Mouse (Mus musculus) limb, embryonic 11.5 days (tissue): Measurements from ENCODE around the gene Zmynd19. TPM values are rescaled to one million over a fixed set of nuclear protein-coding genes. Genes with fewer than 3 reads are reported as not detected.

ENCODE experiments used
- ATAC-seq: fragments of 200-750 bp; cut with Nextera tagmentation; 2 replicates; pipeline ENCODE4 v1.8.0; 2017; ENCODE audit warnings: low read depth; ENCODE audit not compliant: insufficient number of reproducible peaks, low FRiP score, low TSS enrichment
- DNase-seq: peaks from one replicate; pipeline ENCODE4 v3.0.0-alpha.2; 2015; ENCODE audit warnings: low spot score
- H3K27ac ChIP-seq: fragments of 300-500 bp; sonication (generic); replicated peaks from 2 replicates; pipeline ENCODE4 v1.5.1; 2014; ENCODE audit warnings: low read depth, mild to moderate bottlenecking, low read length
- H3K27me3 ChIP-seq: fragments of 300-500 bp; sonication (generic); 2 replicates; pipeline ENCODE4 v1.6.1; 2014; ENCODE audit warnings: mild to moderate bottlenecking, low read length, mixed read lengths; ENCODE audit not compliant: control insufficient read depth, insufficient read depth
- H3K36me3 ChIP-seq: fragments of 300-500 bp; sonication (generic); 2 replicates; pipeline ENCODE4 v1.6.1; 2014; ENCODE audit warnings: mild to moderate bottlenecking, low read length, moderate library complexity, mixed read lengths; ENCODE audit not compliant: control insufficient read depth, insufficient read depth
- H3K4me1 ChIP-seq: fragments of 300-500 bp; sonication (generic); 2 replicates; pipeline ENCODE4 v1.6.1; 2014; ENCODE audit warnings: low read length, mixed read lengths; ENCODE audit not compliant: control insufficient read depth, insufficient read depth
- H3K4me2 ChIP-seq: fragments of 300-500 bp; sonication (generic); 2 replicates; pipeline ENCODE4 v1.6.1; 2014; ENCODE audit warnings: low read depth, mild to moderate bottlenecking, moderate library complexity; ENCODE audit not compliant: severe bottlenecking
- H3K4me3 ChIP-seq: fragments of 300-500 bp; sonication (generic); 2 replicates; pipeline ENCODE4 v1.5.1; 2014; ENCODE audit warnings: low read depth, low read length
- H3K9ac ChIP-seq: fragments of 300-500 bp; sonication (generic); 2 replicates; pipeline ENCODE4 v1.6.1; 2014; ENCODE audit warnings: mild to moderate bottlenecking, low read length
- H3K9me3 ChIP-seq: fragments of 300-500 bp; sonication (generic); 2 replicates; pipeline ENCODE4 v1.6.1; 2016; ENCODE audit warnings: low read length; ENCODE audit not compliant: control insufficient read depth
- WGBS: fragments of 180-500 bp; shearing (Covaris S2); extraction: QIAGEN DNeasy Blood & Tissue Kit; methylation state at CpG from one replicate; pipeline ENCODE4 v1.1.7; 2014; 5-methylcytosine and 5-hydroxymethylcytosine counted together
- microRNA-seq: library from miRNA; unstranded; fragments of <30 nt; microRNA quantifications from one replicate; pipeline ENCODE4, GENCODE M21; 2016
- polyA plus RNA-seq: library from polyadenylated mRNA; unstranded; fragments of >200 nt; fragmentation: Nextera tagmentation; extraction: Ambion mirVana; gene quantifications from 2 replicates; pipeline ENCODE4 v1.2.1, GENCODE M21; 2014

The Zmynd19 gene
- polyA plus RNA-seq, 1 experiment from 2014 or later = 27.7 TPM

- no peak overlapping the region for H3K4me2 ChIP-seq
- H3K36me3 ChIP-seq = no peaks in the 10 kb centered on the region
- no peak for DNase-seq
- H3K9me3 ChIP-seq = no peaks in the 10 kb centered on the region
- 91% methylated on average over 6 of the region's 6 CpGs for WGBS
- H3K4me3 ChIP-seq = no peak overlapping the region
- no peak for ATAC-seq
- no peak overlapping the region for H3K9ac ChIP-seq
- H3K27ac ChIP-seq = no peak overlapping the region
- H3K27me3 ChIP-seq = no peaks in the 10 kb centered on the region
- H3K4me1 ChIP-seq = no peaks in the 10 kb centered on the region
Measured at GRCm38 (mm10) chr2:24995332-24995731, 45.7 kb downstream of the Zmynd19 start.

- no peaks in the 10 kb centered on the region for H3K36me3 ChIP-seq
Measured at GRCm38 (mm10) chr2:24996471-24996870, 46.9 kb downstream of the Zmynd19 start.

GRCm38 (mm10) chr2:25000544-25001235, 51.1 kb downstream of the Zmynd19 start:
- no peaks in the 10 kb centered on the region for H3K9me3 ChIP-seq
- ATAC-seq = 0 out of 2 replicates have a peak, but pooled peaks have one; percentile 68
- H3K36me3 ChIP-seq = no peaks in the 10 kb centered on the region
- H3K4me3 ChIP-seq = no peak overlapping the region
- peak; percentile 32 for DNase-seq
- H3K27me3 ChIP-seq = no peaks in the 10 kb centered on the region
- WGBS = 82% methylated on average over 3 of the region's 3 CpGs
- no peak overlapping the region for H3K27ac ChIP-seq
- H3K4me2 ChIP-seq = no peak overlapping the region
- no peaks in the 10 kb centered on the region for H3K4me1 ChIP-seq
- H3K9ac ChIP-seq = no peak overlapping the region

More at GRCm38 (mm10) chr2:24996471-24996870, 46.9 kb downstream of the Zmynd19 start:
- Histone ChIP-seq H3K4me3 (no peak overlapping the region), H3K9me3 (no peaks in the 10 kb centered on the region), H3K4me1 (no peaks in the 10 kb centered on the region), H3K27ac (no peak overlapping the region), H3K9ac (no peak overlapping the region), H3K4me2 (no peak overlapping the region), H3K27me3 (no peaks in the 10 kb centered on the region)
- ATAC-seq (no peak), DNase-seq (no peak)
- 95% methylated on average over 2 of the region's 2 CpGs for WGBS

DNA sequence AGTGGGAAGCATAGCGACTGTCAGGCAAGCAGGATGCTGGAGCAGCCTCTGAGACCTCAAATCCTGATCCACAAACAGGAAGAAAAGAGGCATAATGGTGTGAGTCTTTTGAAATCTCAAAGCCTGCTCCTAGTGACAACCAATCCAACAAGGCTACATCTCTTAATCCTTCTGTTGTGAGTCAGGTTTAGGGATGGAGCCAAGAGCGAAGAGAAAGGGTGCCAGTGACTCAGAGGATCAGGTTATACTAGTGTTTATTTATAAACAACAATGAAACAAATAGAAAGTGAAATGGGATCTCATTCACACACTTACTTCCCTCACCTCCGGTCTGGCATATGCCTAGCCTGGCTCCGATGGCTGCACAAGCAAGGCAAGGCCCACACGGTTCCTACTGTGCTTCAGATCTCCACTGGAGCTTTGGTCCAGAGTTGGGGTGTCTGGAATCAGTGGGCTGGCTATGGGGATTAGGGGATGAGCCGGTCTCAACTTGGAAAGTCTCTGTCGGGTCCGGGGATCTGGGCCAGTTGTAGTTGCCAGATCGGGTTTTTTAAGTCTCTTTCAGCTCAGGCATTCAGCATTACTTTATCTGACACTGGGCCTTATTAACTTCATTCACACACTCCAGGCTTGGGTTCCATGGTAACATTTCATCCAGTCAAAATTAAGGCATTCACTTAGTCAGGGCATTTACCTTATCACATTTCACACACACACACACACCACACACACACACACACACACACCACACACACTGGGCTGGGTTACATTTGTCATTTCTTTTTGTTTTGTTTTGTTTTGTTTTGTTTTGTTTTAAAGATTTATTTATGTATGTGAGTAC, 54.6 kb downstream of the Zmynd19 start:
- Histone ChIP-seq H3K36me3 (no peaks in the 10 kb centered on the region), H3K4me1 (no peaks in the 10 kb centered on the region), H3K9me3 (no peaks in the 10 kb centered on the region), H3K27ac (no peak overlapping the region), H3K4me3 (no peak overlapping the region), H3K9ac (no peak overlapping the region), H3K4me2 (no peak overlapping the region), H3K27me3 (no peaks in the 10 kb centered on the region)
- 84% methylated on average over 9 of the region's 9 CpGs for WGBS
- no peak for ATAC-seq
- no peak for DNase-seq

GRCm38 (mm10) chr2:25006767-25007166, 57.2 kb downstream of the Zmynd19 start:
- DNase-seq = no peak
- H3K27me3 ChIP-seq = no peaks in the 10 kb centered on the region
- no peaks in the 10 kb centered on the region for H3K4me1 ChIP-seq
- no peak for ATAC-seq
- H3K4me2 ChIP-seq = no peak overlapping the region
- H3K4me3 ChIP-seq = no peak overlapping the region
- H3K9me3 ChIP-seq = no peaks in the 10 kb centered on the region
- no peak overlapping the region for H3K9ac ChIP-seq
- WGBS = 87% methylated on average over 1 of the region's 1 CpGs
- H3K27ac ChIP-seq = no peak overlapping the region
- H3K36me3 ChIP-seq = no peaks in the 10 kb centered on the region

DNA sequence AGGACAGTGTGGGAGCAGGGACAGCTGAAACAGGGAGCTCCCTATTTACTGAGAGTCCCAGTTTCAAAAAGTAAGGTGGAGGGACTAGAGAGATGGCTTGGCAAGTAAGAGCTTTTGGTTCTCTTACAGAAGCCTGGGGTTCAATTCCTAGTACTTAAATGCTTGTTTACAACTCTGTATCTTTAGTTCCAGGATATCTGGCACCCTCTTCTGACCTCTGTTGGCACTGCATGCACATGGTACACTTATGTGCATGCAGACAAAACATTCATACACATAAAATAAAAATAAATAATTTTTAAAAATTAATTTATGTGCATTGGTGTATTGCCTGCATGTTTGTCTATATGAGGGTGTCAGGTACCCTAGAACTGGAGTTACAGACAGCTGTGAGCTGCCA, 58.7 kb downstream of the Zmynd19 start:
- Histone ChIP-seq H3K9ac (no peak overlapping the region), H3K36me3 (no peaks in the 10 kb centered on the region), H3K27ac (no peak overlapping the region), H3K27me3 (no peaks in the 10 kb centered on the region), H3K9me3 (no peaks in the 10 kb centered on the region), H3K4me3 (no peak overlapping the region), H3K4me2 (no peak overlapping the region), H3K4me1 (no peaks in the 10 kb centered on the region)
- DNase-seq (no peak), ATAC-seq (no peak)

Small RNAs within 50 kb of the gene (microRNA-seq; reads per million reads assigned to microRNA genes)
- not detected for gene Gm22875

Other genes starting within 250 kb of the Zmynd19 start
- gene Cacna1b, start 186.6 kb upstream of the Zmynd19 start, polyA plus RNA-seq = 0.63 and 1.5 TPM in 2 replicates
- 97.6 and 119 TPM in 2 replicates for gene Ehmt1, start 30.2 kb upstream of the Zmynd19 start, polyA plus RNA-seq
- gene Arrdc1, start 14.5 kb upstream of the Zmynd19 start, polyA plus RNA-seq = 11.8 and 12.7 TPM in 2 replicates
- gene Dph7, start 12.6 kb downstream of the Zmynd19 start, polyA plus RNA-seq = 30.7 and 36.6 TPM in 2 replicates
- 132 and 136 TPM in 2 replicates for gene Mrpl41, start 25.3 kb downstream of the Zmynd19 start, polyA plus RNA-seq
- 5.4 and 6.5 TPM in 2 replicates for gene Pnpla7, start 26.2 kb downstream of the Zmynd19 start, polyA plus RNA-seq
- gene Nsmf, start 104.6 kb downstream of the Zmynd19 start, polyA plus RNA-seq = 41.7 and 42.0 TPM in 2 replicates
- gene Entpd8, start 130.5 kb downstream of the Zmynd19 start, polyA plus RNA-seq = not detected in 2 replicates
- 0.24 TPM in 1 of 2 replicates, not detected in the other for gene Noxa1, start 145.4 kb downstream of the Zmynd19 start, polyA plus RNA-seq
- 8.8 and 10.0 TPM in 2 replicates for gene Nrarp, start 231.0 kb downstream of the Zmynd19 start, polyA plus RNA-seq
- gene Tor4a, start 247.1 kb downstream of the Zmynd19 start, polyA plus RNA-seq = 3.1 and 3.7 TPM in 2 replicates